Mouse (Mus musculus) small intestine, adult 2 months (tissue): ENCODE data around the gene Elobl. TPM values are rescaled to one million over a fixed set of nuclear protein-coding genes. Genes with fewer than 3 reads are reported as not detected.
"Not testable (repeated sequence)": the region's sequence is repeated elsewhere in the genome, so short reads cannot be mapped to it uniquely, and the experiment has no call there.

Experiments
- H3K27ac ChIP-seq: fragments of 200-500 bp; 2 replicates; pipeline ENCODE4 v1.5.1; 2012; ENCODE audit warnings: low read depth, low read length, control low read depth, inconsistent platforms; ENCODE audit not compliant: insufficient read depth
- H3K27me3 ChIP-seq: fragments of 200-500 bp; 2 replicates; pipeline ENCODE4 v1.6.1; 2012; ENCODE audit warnings: mild to moderate bottlenecking, moderate library complexity, low read length, inconsistent platforms; ENCODE audit not compliant: control insufficient read depth, insufficient read depth
- H3K36me3 ChIP-seq: fragments of 200-500 bp; 2 replicates; pipeline ENCODE4 v1.6.1; 2012; ENCODE audit warnings: mild to moderate bottlenecking, low read length, control low read depth, inconsistent platforms; ENCODE audit not compliant: control insufficient read depth, insufficient read depth
- H3K4me1 ChIP-seq: fragments of 200-500 bp; 2 replicates; pipeline ENCODE4 v1.6.1; 2012; ENCODE audit warnings: low read length, inconsistent platforms, mixed read lengths; ENCODE audit not compliant: control insufficient read depth, insufficient read depth, insufficient read length
- H3K4me3 ChIP-seq: fragments of 200-500 bp; 2 replicates; pipeline ENCODE4 v1.5.1; 2012; ENCODE audit warnings: low read depth, mild to moderate bottlenecking, control low read depth, inconsistent platforms, low read length, moderate library complexity
- CTCF ChIP-seq: fragments of 200-500 bp; IDR thresholded peaks from 2 replicates; pipeline ENCODE4 v1.5.1; 2012; ENCODE audit warnings: low read depth, mild to moderate bottlenecking, control low read depth, inconsistent platforms, low read length, moderate library complexity, mixed read lengths; ENCODE audit not compliant: insufficient replicate concordance, insufficient read length; ENCODE audit errors: extremely low read depth
- POLR2A ChIP-seq: fragments of 200-500 bp; IDR thresholded peaks from 2 replicates; pipeline ENCODE4 v1.6.1; 2012; ENCODE audit warnings: low read depth, mild to moderate bottlenecking, control low read depth, inconsistent platforms, low read length, moderate library complexity
- WGBS: fragments of 180-500 bp; shearing (Covaris S2); methylation state at CpG from one replicate; pipeline ENCODE4 v1.1.7; 2018; 5-methylcytosine and 5-hydroxymethylcytosine counted together
- polyA plus RNA-seq: library from polyadenylated mRNA; depleted of rRNA; stranded (reverse); fragments of >200 nt; gene quantifications from 2 replicates; pipeline ENCODE4 v1.2.3, GENCODE M21; 2012

The Elobl gene
- polyA plus RNA-seq, 1 experiment: 0.37 TPM

GRCm38 (mm10) chr11:88998974-88999722 is 32.4 kb upstream of the Elobl start, which contains the start of gene Trim25:
Gene Trim25, plus strand, starts transcription at chr11:88999376.
- Histone ChIP-seq H3K27me3 (no peaks in the 10 kb centered on the region), H3K27ac (peak within 1 kb of the TSS; percentile 83), H3K4me3 (peak within 1 kb of the TSS; percentile 85), H3K4me1 (peaks cover 33% of the 10 kb centered on the region), H3K36me3 (peaks cover 1% of the 10 kb centered on the region; the same call in 1 of the 2 replicates)
- TF ChIP-seq POLR2A: peak; percentile 99
- no peak for TF ChIP-seq CTCF
- WGBS: under 1% methylated on average over 48 of the region's 48 CpGs

GRCm38 (mm10) chr11:88998406-88998805 is 31.7 kb upstream of the Elobl start:
- peaks cover 1% of the 10 kb centered on the region; the same call in 1 of the 2 replicates for H3K36me3 ChIP-seq
- no peak overlapping the region for H3K27ac ChIP-seq
- no peaks in the 10 kb centered on the region for H3K27me3 ChIP-seq
- 50% methylated on average over 3 of the region's 3 CpGs for WGBS
- H3K4me1 ChIP-seq: peaks cover 28% of the 10 kb centered on the region
- H3K4me3 ChIP-seq: no peak overlapping the region
- TF ChIP-seq CTCF (no peak), POLR2A (no peak)

GRCm38 (mm10) chr11:88997343-88997742 is 30.6 kb upstream of the Elobl start:
- H3K27me3 ChIP-seq, H3K27ac ChIP-seq, H3K4me3 ChIP-seq, H3K36me3 ChIP-seq: not testable (repeated sequence)
- WGBS: 72% methylated on average over 5 of the region's 5 CpGs
- peak; percentile 8; the same call in 1 of the 2 replicates for TF ChIP-seq CTCF
- peaks cover 19% of the 10 kb centered on the region for H3K4me1 ChIP-seq

- H3K27ac ChIP-seq: peak overlapping the region; percentile 64
- peaks cover 13% of the 10 kb centered on the region for H3K4me1 ChIP-seq
- H3K36me3 ChIP-seq: peaks cover 1% of the 10 kb centered on the region; the same call in 1 of the 2 replicates
- no peak for TF ChIP-seq CTCF
- no peak for TF ChIP-seq POLR2A
- 20% methylated on average over 7 of the region's 7 CpGs for WGBS
- no peaks in the 10 kb centered on the region for H3K27me3 ChIP-seq
- H3K4me3 ChIP-seq: no peak overlapping the region
Observed at GRCm38 (mm10) chr11:88996427-88996826, 29.7 kb upstream of the Elobl start.

GRCm38 (mm10) chr11:88995616-88996015 is 28.9 kb upstream of the Elobl start:
- TF ChIP-seq POLR2A (no peak), CTCF (no peak)
- no peak overlapping the region for H3K4me3 ChIP-seq
- peaks cover 5% of the 10 kb centered on the region for H3K36me3 ChIP-seq
- peaks cover 7% of the 10 kb centered on the region; the same call in 1 of the 2 replicates for H3K4me1 ChIP-seq
- WGBS: 55% methylated on average over 2 of the region's 2 CpGs
- no peaks in the 10 kb centered on the region for H3K27me3 ChIP-seq
- H3K27ac ChIP-seq: peak overlapping the region; percentile 64

- 89% methylated on average over 7 of the region's 7 CpGs for WGBS
- TF ChIP-seq POLR2A (no peak), CTCF (no peak)
Observed at GRCm38 (mm10) chr11:88994492-88994891, 27.8 kb upstream of the Elobl start.

GRCm38 (mm10) chr11:88993625-88994024 is 26.9 kb upstream of the Elobl start:
- Histone ChIP-seq H3K27me3 (no peaks in the 10 kb centered on the region), H3K4me1 (peaks cover 6% of the 10 kb centered on the region), H3K36me3 (peaks cover 5% of the 10 kb centered on the region), H3K4me3 (no peak overlapping the region), H3K27ac (no peak overlapping the region)
- TF ChIP-seq CTCF (peak; percentile 62; the same call in 1 of the 2 replicates), POLR2A (no peak)
- 21% methylated on average over 5 of the region's 5 CpGs for WGBS

More at GRCm38 (mm10) chr11:88994492-88994891, 27.8 kb upstream of the Elobl start:
- H3K4me3 ChIP-seq: no peak overlapping the region
- peaks cover 8% of the 10 kb centered on the region for H3K4me1 ChIP-seq
- no peak overlapping the region for H3K27ac ChIP-seq
- H3K36me3 ChIP-seq: peaks cover 5% of the 10 kb centered on the region
- no peaks in the 10 kb centered on the region for H3K27me3 ChIP-seq
